Mouse (Mus musculus) MEL (cell line): ENCODE measurements at regions not wholly inside any gene's neighbourhood (a gene's known extent, or its start where the extent isn't known, plus 50 kb on each side); places are given as distances from the start of the nearest gene placed in this dataset.

Source experiments
- MYC ChIP-seq: IDR thresholded peaks from 2 replicates; pipeline ENCODE4 v1.6.1; 2011; ENCODE audit warnings: low read depth, mild to moderate bottlenecking, low read length, improper control_type of control experiment, moderate library complexity
- RCOR1 ChIP-seq: IDR thresholded peaks from 2 replicates; pipeline ENCODE4 v1.6.1; 2012; ENCODE audit warnings: low read depth, mild to moderate bottlenecking, inconsistent platforms, low read length, improper control_type of control experiment
- USF1 ChIP-seq: IDR thresholded peaks from 2 replicates; pipeline ENCODE4 v1.6.1; 2014; ENCODE audit warnings: low read depth, mild to moderate bottlenecking, inconsistent platforms, low read length, improper control_type of control experiment, moderate library complexity

DNA sequence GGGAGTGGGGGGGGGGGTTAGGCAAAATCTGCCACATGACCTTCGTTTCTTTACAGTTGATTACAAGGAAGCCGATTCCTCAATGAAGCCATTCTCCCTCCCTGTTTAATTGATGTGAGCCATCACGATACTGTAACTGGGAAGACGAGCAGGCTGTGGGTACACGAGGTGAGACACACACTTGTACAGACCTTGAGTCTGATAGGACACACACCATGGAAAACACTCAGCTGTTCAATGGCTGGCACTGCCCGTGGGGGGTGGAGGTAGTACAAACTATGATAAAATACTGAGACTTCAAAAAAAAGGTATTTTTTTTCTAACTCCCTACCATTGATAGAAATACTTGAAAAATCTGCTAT is 257.3 kb upstream of the Adgrl2 start:
- no peak for TF ChIP-seq RCOR1
- TF ChIP-seq MYC = no peak
- TF ChIP-seq USF1 = no peak
